Mouse (Mus musculus) layer of hippocampus, postnatal 36 days (tissue): ENCODE data around the gene Dnajc5. TPM values are rescaled to one million over a fixed set of nuclear protein-coding genes. Genes with fewer than 3 reads are reported as not detected.

Experiments
- DNase-seq, 2 experiments: peaks; one replicate each; pipeline ENCODE4 v3.0.0; 2022
- total RNA-seq, 2 experiments: library from RNA; stranded (reverse); gene quantifications; 2 replicates each; pipeline ENCODE4 v1.2.3; 2021

Dnajc5 gene
- total RNA-seq, 2 experiments from 2014 or later: 252 to 275 TPM

GRCm38 (mm10) chr2:181589011-181589731 is 68.9 kb downstream of the Dnajc5 start:
- DNase-seq: no peak

- DNase-seq: no peak
These were observed 69.4 kb downstream of the Dnajc5 start for GRCm38 (mm10) chr2:181589732-181590105.

GRCm38 (mm10) chr2:181590471-181590870 is 70.2 kb downstream of the Dnajc5 start:
- DNase-seq: no peak

GRCm38 (mm10) chr2:181591528-181592085 is 71.3 kb downstream of the Dnajc5 start, which contains the start of gene Prpf6:
Gene Prpf6, plus strand, starts transcription at chr2:181591868.
- DNase-seq: no peak

GRCm38 (mm10) chr2:181592231-181593041 is 72.2 kb downstream of the Dnajc5 start, which contains the start of gene Zfp512b:
Gene Zfp512b, minus strand, starts transcription at chr2:181592803.
- DNase-seq: peak; percentile 62 to 67

GRCm38 (mm10) chr2:181593042-181593421 is 72.7 kb downstream of the Dnajc5 start:
- no peak for DNase-seq

- no peak for DNase-seq
These were observed 73.7 kb downstream of the Dnajc5 start for GRCm38 (mm10) chr2:181593937-181594336.

- no peak for DNase-seq
These were observed 74.8 kb downstream of the Dnajc5 start for GRCm38 (mm10) chr2:181594946-181595696.

GRCm38 (mm10) chr2:181596221-181596960 is 76.1 kb downstream of the Dnajc5 start:
- no peak for DNase-seq

- no peak for DNase-seq
These were observed 77.2 kb downstream of the Dnajc5 start for GRCm38 (mm10) chr2:181597378-181598061.

- DNase-seq: peak; percentile 54 to 60
These were observed 78.4 kb downstream of the Dnajc5 start, which contains the start of gene Samd10 for GRCm38 (mm10) chr2:181598454-181599351. Gene Samd10, minus strand, starts transcription at chr2:181599212.

- no peak for DNase-seq
These were observed 80.0 kb downstream of the Dnajc5 start for GRCm38 (mm10) chr2:181600226-181600758.

GRCm38 (mm10) chr2:181600828-181601750 is 80.8 kb downstream of the Dnajc5 start:
- peak; percentile 96 to 97 for DNase-seq

GRCm38 (mm10) chr2:181601751-181602145 is 81.5 kb downstream of the Dnajc5 start:
- no peak for DNase-seq

GRCm38 (mm10) chr2:181602367-181602766 is 82.1 kb downstream of the Dnajc5 start:
- DNase-seq: no peak
